Mouse (Mus musculus): ENCODE measurements around the gene Apoe.
"Not testable (repeated sequence)": the region's sequence is repeated elsewhere in the genome, so short reads cannot be mapped to it uniquely, and the experiment has no call there.

Gene Apoe

DNA sequence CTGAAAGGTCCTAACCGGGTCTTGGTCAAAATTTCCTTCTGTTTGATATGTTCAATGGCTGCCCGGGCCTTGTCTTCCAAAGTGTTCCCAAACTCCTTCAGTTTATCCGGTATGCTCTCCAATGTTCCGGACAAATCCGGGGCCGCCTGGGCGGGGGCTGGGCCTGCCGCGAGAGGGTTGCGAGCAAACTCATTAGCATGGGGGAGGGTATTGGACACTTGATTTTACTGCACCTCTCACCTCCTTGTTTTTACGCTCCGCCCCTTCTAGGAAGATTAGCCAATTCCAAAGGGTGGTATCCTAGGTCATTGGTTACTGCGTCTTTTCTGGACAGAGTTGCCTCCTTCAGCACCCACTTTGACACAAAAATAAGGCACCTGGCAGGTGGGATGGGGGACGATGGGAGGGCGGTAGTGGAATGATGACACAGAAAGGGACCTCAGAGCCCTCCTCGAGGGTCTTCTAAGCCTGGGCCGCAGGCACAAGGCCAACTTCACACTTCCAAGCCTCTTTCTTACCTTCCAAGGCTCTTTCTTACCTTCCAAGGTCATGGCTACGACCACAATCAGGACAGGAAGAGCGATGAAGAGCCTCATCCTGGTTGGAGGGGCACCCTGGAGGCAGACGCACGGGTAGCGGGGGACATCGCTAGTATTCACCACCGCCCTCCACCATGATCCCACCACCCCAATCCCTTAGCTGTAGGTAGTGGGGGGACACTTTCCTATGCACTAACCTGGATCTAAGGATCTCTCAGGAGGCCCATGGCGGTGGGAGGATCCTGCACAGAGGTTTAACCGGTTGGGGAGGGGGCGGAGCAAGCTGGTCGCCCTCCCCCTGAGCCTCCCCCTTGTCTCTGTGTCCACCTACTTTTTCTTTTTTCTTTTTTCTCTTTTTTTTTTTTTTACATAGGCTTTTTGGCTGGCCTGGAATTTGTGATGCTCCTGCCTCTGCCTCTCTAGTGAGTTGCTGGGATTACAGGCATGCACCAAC lies 6.8 kb downstream of the Apoe start, which contains the start of gene Apoc1:
Gene Apoc1 (minus strand): TSS at position 788 of the 993 bp plus-strand sequence.
- DNase-seq = no peak

DNA sequence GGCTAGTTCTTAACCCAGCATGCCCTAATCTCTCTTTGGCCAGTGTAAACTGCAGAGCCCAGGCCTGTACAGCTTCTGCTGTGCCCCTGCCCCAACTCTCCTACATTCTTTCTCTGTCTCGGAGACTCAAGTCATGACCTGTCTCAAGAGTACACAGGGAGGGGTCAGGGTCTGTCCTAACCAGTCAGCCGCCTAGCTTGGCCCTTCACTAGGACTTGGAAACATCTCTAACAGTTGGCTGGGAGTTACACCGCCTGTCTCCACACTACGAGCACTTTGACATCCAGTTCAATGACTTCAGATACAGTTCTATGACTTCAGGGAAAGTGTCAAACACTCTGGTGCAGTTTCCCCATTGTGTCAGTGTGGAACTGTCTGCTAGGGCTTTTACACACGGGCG lies 7.6 kb downstream of the Apoe start:
- DNase-seq = no peak

DNA sequence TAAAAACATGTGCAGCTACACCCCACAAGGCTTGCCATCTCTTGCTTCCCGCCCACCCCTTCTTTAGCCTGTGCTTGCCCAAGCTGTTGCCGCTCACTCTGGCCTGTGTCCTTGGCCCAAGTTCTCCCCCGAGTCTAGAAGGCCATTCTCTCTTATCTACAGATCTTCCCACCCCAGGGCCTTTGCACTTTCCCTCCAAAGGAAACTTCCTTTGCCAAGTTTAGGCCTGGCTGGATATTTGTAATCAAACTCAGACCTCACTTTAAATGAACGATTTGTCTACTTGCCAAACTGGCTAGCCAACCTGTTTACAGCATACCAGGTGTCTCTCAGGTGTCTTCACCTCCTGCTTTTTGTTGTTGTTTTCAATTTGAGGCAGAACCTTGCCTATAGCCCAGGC lies 8.1 kb downstream of the Apoe start:
- DNase-seq = no peak

DNA sequence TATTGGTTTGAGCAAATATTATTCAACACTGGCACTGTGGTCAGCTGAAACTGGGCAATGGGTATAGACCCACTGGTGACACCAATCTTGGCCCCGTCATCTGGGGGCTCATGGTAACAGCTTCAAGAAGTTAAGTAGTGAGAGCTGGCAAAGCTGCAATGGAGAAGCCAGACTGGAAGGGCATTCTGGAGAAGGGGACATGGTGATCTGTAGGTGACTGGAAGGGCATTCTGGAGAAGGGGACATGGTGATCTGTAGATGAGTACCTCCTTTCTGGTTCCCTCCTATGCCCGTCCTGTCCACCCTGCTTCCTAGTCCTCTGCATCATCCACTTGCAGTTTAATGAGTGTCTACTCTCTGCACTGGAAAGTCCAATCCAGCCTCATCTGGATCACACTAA lies 10.4 kb downstream of the Apoe start:
- no peak for DNase-seq

DNA sequence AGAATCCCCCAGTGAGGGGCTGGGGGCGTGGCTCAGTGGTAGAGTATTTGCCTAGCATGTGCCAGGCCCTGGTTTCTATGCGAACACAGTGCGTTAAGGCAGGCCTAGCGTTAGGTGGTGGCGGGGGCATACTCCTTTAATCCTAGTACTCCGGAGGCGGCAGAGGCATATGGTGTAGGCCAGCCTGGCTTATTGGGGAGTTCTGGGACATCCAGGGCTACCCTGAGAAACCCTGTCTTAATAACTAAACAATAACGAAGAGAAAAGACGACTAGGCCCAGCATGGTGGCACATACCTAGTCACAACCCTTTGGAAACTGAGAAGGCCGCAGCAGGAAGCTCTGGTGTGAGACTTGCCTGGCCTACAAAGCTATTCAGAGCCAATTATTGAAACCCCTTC lies 10.9 kb downstream of the Apoe start:
- no peak for DNase-seq

DNA sequence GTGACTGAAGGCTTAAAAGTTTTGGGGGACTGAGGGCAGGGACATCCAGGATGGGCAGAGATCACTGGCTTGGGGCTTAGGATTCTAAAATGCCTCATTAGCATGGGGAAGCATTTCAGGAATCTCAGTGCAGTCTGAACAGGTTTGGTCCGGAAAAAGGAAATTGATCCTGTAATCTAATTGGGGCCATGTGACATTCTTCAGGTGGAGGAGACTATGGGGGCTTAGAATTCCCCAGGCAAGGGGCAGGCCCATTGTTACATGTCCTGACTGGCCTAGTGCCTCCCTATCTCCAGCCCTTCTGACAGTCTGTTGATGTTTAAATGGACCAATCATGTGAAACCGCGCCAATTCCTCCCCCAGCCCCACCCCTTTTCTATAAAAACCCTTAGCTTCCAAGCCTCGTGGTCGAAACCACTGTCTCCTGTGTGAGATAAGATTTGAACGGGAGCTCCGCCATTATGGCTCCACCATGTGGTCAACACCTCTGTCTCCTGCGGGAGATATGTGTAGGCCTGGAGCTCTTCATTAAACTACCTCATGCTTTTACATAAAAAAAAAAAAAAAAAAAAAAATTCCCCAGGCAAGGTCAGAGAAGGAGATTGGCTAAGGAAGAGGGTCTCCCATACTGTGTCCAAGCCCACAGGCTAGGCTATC lies 11.9 kb downstream of the Apoe start:
- not testable (repeated sequence) for DNase-seq

DNA sequence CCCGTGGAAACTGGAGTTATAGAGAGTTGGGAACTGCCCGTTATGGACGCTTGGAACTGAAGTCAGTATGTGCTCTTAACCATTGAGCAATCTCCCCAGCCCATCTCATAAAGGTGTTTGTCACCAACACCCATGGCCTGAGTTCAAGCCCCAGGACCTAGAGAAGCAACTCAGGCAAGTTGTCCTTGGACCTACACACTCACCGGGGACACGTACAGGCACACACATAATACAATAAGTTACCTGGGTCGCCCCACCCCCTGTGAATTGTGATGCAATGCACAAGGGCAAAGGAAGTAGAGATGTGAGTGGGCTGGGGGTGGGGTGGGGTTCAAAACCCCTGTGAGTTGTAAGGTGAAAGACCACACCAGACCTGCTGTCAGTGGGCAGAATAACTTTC lies 12.5 kb downstream of the Apoe start:
- DNase-seq = no peak

DNA sequence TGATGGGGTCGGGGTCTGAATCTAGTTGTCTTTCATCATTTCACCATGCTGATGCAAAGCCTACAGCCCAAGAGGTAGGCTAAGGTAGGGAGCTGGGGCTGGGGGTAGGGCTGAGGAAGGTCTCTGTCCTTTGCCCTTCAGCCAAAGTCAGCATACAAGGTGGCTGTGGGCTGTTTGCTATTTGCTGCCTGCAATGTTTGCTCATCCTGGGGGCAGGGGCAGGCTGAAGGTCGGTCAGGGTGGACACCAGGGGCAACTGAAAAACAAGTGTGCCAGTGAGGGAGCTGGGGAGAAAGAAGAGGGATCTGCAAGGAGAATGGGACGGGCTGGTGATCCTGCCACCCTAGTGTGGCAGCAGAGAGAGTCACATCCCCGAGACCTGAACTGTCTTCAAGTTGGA lies 13.6 kb downstream of the Apoe start:
- no peak for DNase-seq

DNA sequence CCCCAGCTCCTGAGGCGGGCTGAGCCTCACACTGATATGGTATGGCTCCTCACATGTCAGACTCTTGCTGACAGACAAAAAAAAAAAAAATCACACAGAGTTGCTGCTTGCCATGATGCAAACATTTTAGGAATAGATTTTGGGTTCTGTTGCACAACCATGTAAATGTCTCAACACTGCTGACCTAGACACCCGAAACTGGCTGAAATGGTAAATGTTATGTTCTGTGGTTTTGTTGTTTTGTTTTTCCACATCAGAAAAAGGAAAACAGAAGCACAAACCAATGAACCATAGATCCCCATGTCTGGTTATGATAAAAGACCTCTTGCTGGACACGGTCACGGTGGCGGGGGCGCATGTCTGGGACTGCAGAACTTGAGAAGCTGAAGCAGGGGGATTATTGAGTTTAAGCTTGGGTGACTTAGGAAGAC lies 15.2 kb downstream of the Apoe start:
- DNase-seq = no peak

DNA sequence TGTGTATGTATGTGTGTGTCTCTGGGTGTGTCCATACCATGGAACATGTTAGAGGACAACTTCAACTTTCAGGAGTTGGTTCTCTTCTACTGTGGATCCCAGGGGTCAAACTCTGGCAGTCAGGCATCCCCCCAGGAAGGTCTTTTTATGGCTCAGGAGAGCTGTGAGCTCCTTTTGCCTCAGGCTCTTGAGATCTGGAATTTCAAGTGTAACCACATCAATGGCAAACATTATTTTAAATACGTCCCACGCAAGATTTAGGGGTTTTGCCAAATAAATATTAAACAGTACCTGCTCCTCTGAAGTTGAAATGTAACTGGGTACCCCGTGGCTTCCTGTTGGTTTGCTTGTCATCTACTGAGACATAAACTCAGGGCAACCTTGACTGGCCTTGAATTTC lies 16.0 kb downstream of the Apoe start:
- DNase-seq = no peak

DNA sequence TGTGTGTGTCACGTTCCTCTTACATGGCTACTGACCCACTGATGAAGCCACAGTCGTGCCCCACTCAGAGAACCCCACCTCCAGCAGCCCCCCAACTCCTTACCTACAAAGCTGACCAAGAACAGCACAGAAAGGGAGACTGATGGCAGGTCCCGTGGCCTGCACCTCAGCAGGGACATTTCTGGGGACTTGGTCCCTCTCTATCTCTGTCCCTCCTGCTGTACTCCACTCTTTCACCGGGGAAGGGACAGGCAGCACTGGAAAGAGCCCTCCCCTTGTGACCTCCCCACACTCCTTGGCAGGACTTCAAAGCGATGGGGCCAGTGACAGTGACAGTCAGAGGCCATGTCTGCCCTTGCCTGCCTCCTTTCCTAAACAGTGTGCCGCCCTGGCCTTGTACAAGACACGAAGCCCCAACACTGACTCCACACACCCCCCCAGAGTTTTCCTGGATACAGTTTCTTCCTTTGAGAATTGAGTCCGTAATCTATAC lies 17.7 kb downstream of the Apoe start, which contains the start of the genes Gm44805 and Apoc4:
Gene Gm44805 (minus strand): TSS at position 222 of the 493 bp plus-strand sequence.
Gene Apoc4 (minus strand): TSS at position 278 of the 493 bp plus-strand sequence.
- DNase-seq = no peak

DNA sequence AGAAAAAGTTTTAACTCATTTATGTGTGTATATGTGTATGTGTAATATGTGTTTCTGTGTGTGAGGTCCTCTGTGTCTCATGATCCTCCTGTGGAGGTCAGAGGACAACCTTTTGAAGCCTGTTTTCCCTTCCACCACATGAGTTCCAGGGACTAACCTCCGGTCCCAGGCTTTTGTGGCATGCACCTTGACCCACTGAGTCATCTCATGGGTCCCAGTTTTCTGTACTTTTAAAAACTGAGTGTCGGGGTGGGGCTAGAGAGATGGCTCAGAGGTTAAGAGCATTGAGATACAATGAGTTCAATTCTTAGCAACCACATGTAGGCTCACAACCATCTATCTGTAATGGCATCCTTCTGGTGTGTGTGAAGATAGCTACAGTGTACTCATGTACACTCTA lies 18.3 kb downstream of the Apoe start:
- DNase-seq = no peak

DNA sequence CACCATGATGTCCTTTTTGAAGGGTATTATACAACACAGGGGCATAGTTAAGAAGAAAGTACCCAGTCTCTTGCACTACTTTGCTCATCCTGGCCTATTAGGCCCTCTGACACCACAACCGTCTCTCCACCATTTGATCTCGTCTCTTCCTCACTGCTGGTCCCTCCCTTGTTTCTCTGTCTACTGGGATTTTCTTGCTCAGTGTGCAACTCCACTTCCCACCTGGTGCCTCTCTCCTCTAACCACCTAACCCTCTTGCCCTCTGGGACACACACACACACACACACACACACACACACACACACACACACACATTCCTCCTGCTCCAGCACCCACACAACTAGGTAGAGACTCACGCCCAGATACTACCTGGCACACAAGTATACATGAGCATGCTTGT lies 20.1 kb downstream of the Apoe start:
- no peak for DNase-seq

DNA sequence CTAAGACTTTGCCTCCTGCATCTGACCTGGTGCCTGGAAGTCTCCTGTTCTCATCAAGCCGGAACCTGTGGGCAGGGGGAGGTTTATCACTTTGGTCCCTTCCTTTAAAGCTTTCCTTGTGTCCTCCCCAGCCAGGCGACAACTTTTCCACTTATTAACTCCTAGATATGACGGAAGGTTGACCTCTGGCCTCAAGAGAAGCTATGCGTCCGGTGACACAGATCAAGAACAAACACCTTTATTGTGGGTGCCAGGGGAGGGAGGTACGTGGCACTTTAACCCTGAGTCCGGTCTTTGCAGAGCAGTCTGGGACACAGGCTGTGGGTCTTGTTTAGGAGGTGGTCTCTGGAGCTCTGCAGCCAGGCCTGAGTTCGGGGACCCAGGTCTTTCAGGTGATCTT lies 21.1 kb downstream of the Apoe start, which contains the start of gene Apoc2:
Gene Apoc2 (minus strand): TSS at position 70 of the 400 bp plus-strand sequence.
- DNase-seq = no peak

DNA sequence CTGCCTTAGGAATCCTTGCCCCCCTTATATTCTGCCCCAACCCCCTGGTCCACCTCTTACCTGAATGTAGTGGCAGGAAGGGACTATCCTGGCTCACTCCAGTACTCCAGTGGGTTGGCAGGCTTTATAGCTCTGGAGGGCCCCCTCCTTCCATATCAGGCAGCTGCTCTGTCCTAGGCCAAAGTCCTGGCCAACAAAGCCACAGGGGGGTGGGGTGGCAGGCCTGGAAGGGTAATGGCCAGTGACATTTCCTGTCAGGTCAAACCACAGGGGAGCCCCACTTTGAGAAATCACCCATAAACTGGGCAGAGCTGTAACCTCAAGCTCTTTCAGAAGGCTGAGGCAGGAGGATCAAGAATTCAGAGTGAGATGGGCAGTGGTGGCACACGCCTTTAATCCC lies 22.3 kb downstream of the Apoe start:
- no peak for DNase-seq

DNA sequence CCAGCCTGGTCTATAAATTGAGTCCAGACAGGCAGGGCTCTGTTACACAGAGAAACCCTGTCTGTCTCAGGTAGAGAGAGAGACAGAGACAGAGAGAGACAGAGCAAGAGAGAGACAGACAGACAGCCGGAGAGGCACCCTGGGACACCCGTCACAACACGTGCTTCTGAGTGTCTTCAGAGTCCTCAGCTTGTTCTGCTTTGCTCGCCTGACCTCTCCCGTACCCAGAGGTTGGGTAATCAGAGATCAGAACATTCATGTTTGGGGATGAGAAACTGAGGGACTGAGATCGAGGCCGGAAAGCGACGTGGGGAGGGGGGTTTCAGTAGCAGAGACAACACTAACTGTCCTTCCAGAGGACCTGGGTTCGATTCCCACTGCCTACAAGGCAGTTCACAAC lies 23.2 kb downstream of the Apoe start:
- no peak for DNase-seq

DNA sequence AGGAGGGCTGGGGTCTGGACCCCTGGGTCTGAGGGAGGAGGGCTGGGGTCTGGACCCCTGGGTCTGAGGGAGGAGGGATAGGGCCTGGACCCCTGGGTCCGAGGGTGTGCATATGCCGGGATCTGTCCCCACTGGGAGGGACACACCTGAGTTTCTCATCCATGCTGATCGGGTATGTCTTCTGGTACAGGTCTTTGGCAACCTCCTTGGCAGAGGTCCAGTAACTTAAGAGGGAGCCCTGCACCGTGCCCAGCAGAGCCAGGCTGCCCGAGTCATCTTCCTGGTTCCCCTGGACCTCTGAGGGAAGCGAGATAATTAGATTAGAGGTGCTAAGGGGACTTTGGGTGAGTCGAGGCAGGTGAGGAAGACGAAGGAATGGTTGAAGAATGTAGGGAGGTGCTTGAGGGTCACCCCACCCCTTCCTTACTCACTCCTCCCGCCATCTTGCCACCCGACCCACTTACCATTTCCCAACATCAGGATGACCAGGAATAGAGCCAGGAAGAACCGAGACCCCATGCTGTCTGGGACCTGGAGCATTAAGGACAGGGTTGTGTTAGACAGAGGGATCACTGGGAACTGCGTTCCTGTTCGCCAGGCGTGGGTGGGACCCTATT lies 25.8 kb downstream of the Apoe start:
- DNase-seq = no peak

DNA sequence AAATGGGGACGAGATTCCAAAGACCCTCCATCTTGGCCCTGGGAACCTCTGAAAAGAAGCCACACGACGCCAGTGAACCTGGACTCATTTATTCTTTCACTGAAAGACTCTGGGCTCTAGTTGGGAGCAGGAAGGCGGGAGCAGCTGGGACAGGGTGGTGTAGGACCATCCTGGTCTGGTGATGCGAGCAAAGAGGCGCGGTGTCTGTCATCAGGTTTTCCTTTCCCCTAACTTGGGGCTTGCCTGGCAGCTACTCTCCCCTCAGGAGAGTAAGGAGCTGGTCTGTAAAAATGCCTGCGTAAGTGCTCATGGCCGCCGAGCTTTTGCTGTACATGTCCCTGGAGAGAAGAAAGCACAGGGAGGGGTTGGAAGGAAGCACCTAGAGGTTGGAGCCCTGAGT lies 27.5 kb downstream of the Apoe start:
- no peak for DNase-seq

DNA sequence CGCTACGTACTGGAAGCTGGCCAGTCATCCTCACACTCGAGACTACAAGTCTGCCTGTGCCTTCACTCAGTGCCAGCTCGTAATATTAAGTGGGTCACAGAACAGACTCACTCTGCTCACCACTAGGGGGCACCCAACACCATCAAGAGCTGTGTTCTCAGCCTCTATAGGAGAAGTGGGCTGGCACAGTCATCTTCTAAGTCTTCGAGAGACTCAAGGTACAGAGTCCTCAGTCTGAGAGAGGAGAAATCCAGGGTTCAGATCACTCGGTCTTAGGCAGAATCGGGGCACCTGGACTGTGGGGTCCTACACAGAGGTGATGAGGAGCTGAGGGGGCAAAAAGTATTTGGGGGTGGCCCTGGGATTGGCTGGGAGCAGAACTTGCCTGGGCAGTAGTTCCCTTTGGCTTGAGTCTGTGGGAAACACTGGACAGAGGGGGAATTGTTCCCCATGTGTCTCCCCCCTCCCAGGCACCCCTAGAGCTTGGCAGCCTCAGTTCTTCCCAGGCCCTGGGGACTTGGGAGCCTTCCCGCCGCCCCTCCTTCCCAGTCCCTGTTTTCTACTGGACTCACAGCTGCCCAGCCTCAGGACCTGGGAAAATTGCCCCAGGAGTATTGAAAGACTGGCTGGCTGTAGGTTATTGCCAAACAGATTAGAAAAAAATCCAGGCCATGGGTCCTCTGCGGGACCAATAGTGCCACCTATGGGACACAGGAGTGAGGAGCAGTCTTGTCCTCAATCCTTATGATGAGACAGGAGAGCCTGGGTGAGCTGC lies 29.9 kb downstream of the Apoe start:
- DNase-seq = peak; percentile 93 to 96

DNA sequence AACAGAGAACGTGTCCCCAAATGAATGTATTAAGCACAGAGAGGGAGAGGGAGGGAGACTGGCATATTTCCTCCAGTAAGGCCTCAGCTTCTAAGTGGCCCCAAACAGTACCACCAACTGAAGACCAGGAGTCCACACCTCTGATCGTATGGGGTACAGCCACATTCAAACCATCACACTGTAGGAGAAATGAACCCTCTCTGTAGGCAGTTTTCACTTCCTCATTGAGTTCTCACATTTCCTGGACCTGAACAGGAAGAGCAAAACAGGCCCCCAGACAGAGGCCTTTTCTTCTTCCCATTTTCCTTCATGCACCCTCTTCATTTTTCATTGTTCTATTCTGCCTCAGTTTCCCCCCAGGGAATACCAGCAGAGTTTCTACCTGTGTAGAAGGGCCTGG lies 31.6 kb downstream of the Apoe start:
- DNase-seq = no peak

DNA sequence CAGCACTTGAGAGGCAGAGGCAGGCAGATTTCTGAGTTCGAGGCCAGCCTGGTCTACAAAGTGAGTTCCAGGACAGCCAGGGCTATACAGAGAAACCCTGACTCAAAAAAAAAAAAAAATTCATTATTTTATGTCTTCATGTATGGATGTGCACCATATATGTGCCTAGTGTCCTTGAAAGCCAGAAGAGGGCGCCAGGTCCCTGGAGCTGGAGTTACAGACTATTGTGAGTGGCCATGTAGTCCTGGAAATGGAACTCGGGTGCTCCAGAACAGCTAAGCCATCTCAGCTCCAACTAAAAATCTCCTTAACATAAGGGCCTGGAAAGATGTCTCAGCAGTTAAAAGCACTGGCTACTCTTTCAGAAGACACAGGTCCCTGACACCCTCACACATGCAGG lies 32.2 kb downstream of the Apoe start:
- no peak for DNase-seq
